Mouse (Mus musculus): ENCODE results near the gene Pard3.
"Not testable (repeated sequence)": the region's sequence is repeated elsewhere in the genome, so short reads cannot be mapped to it uniquely, and the experiment has no call there.

Pard3 gene

DNA sequence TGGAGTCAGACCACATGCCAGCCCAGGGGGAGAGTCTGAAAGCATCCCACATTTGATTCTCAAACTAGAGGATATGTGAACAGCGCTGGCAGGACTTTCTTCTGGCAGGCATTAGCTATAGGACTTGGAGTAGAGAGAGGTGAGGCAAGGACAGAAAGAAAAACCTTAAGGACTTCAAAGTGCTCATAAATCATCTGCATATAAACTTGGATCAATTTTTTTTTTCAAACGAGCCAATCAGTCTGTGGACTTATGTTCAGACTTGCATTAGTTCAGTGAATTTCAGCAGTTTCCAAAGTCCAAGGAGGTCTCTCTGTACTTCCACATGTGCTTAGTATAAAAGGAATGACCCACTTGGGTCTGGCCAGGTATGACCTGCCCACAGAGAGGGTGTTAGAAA, 72.5 kb downstream of the Pard3 start:
- DNase-seq (ENCODE audit: low read depth, low spot score) = no peak

DNA sequence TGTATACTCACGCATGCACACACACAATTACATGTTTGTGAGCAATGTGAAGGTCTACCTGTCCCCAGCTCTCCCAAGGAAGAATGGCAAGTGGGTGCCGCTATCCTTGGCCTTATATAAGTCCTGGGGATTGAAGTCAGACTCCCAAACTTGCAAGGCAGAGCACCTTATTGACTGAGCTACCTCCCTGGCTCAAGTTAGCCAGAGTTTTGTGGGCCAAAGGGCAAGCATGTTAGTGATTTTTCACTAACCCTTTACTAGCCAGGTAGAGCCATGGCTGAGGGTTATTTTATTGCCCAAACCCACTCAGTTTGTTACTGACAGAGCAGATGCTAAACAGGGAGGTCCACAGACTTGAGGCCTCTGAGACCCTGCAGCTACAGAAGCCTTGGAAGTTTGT, 73.1 kb downstream of the Pard3 start:
- DNase-seq (ENCODE audit: low read depth, low spot score) = no peak

DNA sequence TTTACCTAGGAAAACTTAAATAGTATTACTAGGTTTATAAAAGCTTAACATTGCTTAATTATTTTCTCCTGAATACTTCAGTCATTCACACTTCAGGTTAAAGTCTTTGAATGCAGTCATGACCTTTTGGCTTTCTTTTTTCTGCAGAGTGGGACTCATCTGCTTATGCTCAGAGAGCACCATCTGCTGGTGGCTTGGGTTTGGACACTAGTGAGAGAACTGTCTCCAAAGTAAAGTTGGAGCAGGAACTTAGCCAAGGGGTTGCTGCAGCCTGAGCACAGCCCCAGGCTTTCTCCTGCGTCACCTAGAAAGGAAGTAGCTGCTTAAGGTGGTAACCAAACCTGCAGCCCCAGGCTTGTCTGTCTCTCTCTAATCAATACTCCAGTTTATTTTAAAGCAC, 75.5 kb downstream of the Pard3 start:
- DNase-seq (ENCODE audit: low read depth, low spot score) = peak; percentile 85

DNA sequence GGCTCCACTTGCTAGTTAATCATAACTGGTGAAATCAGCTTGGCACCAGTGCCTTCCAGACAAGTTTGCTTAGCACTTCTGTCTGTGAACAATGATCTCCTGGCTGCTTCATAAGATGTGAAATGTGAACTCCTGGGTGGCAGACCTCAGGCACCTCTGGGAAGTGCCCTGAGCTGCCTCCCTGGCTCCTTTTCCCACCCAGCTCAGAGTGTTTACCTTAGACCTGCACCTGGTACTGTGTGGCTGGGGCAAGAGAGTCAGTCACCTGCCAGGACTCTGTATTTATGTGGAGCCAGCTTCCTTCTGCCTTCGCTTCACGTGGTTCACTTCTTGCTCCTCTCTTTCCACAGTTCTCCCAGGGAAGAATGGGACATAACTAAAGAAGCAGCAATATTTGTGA, 77.3 kb downstream of the Pard3 start:
- DNase-seq (ENCODE audit: low read depth, low spot score) = no peak

DNA sequence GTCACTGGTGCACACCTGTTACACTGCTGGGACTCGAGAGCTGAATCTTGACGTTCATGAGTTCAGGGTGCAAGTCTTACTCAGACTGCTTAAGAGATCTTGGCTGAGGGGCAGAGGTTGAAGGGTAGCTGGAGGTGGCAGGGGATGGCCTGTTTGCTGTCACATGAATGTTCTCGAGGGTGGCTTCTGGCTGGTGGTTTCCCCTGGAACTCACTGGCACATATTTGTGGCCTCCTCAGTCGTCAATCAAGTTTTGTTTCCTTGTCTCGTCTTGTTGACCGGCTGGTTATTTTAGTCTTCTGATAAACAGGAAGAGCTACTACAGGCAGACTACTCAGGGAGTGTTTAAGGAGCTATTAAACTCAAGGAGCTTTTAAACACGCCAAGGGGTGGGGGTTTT, 79.9 kb downstream of the Pard3 start:
- no peak for DNase-seq (ENCODE audit: low read depth, low spot score)

DNA sequence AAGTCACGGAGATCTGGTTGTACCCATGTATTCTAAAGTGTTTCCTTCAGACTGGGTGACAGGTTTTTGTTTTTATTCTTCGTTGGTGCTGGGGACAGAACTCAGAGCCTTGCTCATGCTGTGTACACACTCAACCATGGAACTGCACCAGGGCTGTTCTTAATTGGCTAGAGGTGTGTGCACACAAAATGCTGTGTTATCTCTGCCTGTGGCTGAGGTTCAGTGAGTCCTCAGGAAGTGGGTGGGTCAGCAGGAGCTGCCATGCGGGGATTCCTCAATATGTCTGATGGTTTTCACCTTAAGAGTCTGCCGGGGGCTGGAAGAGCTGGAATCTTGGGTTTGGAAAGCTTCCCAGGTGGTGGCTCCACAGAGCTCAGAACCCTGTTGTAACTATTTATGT, 80.9 kb downstream of the Pard3 start:
- no peak for DNase-seq (ENCODE audit: low read depth, low spot score)

DNA sequence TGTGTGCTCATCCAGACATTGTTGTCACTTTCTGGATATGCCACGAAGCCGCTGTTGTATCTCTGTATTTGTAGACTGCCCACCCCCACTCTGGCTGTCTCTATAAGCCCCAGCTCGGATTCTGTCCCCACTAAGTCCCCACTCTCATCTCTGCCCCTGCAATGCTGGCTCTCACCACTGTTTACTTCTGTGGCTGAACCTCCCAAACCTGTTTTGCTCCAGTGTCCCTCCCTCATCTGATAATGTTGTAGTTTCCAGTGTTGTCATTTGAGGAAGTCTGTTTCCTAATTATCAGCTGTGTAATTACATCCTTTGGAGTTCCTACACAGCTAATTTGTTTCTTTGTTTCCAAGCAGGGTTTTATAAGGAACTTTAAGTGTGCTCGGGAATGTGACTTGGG, 81.4 kb downstream of the Pard3 start:
- DNase-seq (ENCODE audit: low read depth, low spot score) = no peak

DNA sequence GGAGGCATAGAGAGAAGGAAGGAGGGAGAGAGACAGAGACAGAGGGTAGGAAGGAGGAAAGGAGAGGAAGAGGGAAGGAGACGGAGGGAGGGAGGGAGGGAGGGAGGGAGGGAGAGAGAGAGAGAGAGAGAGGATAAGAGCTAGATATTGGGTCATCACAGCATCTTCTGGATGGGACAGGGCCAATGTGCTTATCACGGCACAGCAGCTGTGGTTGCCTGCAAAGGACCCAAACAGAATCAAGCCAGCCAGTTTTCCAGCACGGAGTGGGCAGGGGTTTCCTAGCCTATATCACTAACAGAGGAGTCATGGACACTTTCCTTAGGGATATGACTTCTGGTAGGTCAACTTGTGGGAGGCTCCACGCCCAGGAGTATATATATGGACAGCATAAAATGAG, 82.4 kb downstream of the Pard3 start:
- no peak for DNase-seq (ENCODE audit: low read depth, low spot score)

DNA sequence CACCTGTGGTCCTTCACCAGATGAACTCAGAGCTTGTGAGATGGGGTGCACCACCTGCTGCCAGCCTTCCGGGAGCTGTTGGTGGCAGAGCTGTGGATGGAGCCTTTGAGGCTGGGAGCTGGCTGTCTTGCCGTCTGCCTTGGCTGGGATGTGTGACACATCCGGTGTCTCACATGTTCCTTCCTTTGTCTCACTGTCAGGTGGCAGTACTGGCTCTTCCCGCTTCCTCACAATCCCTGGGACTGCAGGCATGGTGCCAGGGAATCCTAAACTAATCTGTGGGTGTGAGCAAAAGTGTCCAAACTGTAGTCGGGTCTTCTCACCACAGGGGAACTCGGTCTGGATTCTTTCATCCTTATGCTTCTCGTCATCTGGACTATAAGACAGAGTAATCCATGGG, 85.1 kb downstream of the Pard3 start:
- DNase-seq (ENCODE audit: low read depth, low spot score) = no peak

DNA sequence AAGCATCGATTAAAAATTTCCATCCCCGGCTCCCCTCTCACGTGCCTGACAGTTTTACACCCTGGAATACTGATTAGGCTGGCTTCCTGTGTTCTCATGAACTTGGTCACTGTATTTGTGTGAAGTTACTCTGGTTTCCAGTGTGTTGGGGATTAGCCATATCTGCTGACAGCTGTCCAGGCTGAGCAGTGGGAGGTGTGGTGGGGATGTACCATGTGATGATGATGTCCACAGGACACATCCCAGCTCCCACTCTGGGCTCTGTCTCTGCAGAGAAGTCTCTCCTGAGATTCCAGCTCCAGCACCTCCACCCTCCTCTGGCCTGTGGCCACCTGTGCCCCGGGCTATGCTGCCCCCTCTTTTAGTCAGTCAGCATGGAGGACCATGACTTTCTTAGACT, 87.0 kb downstream of the Pard3 start:
- DNase-seq (ENCODE audit: low read depth, low spot score) = no peak

DNA sequence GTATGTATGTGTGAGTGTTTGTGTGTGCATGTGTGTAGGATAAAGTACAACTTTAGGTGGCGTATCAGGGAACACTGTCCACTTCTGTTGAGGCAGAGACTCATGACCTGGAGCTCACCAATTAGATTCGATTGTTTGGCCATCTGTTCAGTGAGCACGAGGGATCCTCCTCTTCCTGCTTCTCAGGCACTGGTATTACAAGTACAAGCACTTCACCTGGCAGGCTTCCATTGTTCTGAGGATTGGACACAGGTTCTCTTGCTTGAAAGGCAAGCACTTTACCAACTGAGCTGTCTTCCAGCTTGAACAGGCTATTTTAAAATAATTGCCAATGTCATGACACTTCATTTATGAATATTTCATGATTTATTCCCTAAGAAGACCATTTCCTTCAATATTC, 88.0 kb downstream of the Pard3 start:
- DNase-seq (ENCODE audit: low read depth, low spot score) = no peak

DNA sequence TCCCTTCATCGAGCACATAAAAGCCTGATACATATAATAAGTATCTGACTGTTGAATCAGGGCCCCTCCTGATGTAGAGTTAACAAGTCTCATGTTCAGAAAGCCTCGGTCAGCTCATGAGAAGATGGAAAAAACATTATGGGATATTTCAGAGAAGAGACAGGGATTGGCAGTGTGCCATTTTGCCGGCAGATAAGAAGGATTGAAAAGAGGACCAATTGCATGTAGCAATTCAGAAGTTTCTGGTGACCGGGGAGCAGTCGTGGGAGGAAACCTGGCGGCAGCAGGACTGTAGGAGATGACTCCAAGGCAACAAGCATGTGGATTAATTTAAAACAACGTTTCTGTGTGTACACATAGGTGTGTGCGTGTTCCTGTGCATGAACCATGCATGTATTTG, 93.4 kb downstream of the Pard3 start:
- DNase-seq (ENCODE audit: low read depth, low spot score) = no peak

DNA sequence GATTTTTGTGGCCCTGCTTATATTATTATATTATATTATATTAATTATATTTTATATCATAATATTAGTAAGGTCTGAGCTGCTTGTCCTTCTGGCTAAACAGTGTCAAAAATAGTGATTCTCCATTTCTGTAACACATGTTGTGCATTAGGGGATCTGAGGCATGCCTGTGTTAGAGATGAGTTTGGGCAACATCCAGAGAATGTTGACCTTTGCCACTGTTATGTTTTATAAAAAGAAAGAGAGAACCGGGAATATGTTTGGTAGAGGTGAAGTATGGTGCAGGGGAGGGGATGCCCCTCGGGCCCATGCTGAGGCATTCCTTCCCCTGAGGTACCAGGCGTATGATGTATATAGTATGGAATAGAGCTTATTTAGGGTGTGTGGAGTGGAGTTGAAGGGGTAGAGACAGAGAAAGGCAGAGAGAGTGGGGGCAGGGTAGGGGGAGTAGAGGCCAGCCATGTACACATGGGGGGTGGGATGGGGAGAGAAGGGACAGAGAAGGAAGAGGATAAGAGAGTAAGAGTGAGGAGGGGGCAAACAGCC, 95.8 kb downstream of the Pard3 start:
- DNase-seq (ENCODE audit: low read depth, low spot score) = no peak

DNA sequence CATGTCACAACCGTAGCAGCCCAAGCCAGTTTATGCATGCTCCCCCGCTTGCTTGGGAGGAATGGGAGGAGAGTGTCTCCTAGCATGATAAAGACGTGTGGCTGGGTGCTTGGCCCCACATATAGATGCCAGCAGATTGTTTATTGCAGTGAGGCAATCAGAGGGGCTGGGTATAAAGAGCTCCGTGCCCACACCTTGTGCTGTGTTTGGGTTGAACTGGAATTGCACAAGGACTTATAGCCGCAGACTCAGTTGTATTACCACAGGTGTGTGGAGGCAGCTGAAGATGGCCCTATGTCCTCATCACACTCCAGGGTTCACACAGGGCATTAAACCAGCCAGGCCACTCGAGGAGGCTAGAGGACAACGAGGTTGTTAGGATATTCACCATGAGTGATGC, 98.2 kb downstream of the Pard3 start:
- DNase-seq (ENCODE audit: low read depth, low spot score) = no peak

DNA sequence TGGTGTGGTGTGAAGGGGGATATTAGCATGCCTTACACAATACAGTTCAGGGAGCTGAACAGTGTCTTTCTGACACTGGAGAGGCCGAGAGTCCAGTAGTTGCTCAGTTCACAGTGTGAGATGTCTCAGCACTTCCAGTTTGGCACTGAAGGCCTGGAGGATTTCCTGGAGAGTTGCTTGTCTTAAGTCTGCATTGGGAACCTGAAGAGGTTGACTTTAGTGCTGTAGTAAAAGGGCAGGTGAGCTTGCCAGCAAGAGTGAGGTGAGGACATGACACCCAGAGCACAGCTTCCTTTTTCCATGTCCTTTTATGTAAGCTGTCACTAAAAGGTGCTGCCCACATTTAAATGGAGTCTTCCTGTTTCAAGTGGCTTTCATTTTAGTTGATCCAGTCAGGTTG, 99.1 kb downstream of the Pard3 start:
- DNase-seq (ENCODE audit: low read depth, low spot score) = no peak

DNA sequence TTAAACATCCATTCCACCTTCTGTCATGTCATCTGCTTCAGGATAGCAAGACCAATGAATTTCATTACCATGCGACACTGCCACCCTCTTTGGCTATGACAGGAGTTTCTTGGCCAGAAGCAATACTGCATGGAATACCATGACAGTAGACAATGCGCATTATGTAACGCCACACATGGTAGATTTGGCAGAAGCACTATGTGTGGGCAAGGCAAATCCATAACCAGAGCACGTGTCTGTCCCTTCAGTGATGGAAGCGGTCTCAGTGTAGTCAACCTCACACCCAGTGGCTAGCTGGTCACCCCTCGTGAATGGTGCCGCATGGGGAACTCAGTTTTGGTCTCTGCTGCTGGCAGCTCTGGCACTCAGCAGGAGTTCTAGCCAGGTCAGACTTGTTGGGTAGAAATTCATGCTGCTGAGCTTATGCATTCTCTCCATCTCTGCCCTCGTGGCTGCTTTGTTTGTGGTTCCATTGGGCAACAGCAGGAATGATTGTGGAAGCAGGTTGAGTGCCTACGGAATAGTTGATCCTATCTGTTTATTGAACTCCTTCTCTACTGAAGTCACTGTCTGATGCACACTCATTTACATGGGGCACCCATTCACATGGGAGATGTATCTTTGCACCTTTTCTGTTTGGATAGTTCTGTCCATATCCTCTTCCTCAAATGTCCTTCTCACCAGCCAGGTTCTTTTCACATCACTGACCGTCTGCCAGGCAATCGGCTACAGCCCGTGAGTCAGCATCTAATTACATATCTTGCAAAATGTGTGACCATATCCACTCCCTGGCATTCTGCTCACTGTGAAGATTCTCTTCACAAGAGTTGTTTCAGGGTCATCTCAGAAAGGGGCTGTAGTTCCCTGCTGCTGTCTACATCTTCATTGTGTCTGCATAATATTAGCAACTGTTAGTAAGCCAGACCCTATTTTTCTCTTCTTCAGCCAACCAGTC, 100.9 kb downstream of the Pard3 start:
- DNase-seq (ENCODE audit: low read depth, low spot score) = no peak

DNA sequence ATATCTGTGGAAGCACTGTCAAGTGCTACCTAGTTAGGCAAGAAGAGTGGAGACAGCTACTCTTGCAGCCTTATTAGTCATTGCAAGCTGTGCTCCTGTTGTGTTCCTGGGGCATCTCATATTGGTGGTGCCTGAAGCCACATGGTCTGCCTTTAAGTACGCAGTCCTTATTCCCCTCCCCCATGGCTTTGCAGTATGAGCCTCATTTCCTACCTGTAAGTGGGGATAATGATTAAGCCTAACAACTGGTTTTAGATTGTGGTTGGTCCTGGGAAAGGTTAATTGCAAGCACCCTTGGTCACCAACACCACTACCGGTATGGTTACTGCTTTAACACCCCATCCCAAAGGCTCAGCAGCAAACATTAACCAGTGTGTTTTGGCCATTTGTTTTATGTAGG, 104.8 kb downstream of the Pard3 start:
- no peak for DNase-seq (ENCODE audit: low read depth, low spot score)

DNA sequence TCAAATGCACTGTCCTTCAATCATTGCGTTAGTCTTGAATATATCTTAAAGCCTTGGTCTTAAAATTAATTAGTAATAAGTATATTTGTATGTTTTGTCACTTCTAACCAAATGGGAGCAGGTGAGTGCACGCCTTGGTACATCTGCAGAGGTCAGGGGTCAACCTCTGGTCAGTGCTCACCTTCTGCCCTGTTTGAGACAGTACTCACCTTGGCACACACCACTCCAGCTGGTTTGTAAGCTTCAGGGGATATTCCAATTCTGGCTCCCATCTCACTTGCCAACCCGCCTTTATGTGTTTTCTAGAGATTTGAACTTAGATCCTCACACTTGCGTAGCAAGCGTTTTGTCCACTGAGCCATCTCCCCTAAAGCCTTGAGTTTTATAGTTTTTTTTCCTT, 105.7 kb downstream of the Pard3 start:
- DNase-seq (ENCODE audit: low read depth, low spot score) = no peak

DNA sequence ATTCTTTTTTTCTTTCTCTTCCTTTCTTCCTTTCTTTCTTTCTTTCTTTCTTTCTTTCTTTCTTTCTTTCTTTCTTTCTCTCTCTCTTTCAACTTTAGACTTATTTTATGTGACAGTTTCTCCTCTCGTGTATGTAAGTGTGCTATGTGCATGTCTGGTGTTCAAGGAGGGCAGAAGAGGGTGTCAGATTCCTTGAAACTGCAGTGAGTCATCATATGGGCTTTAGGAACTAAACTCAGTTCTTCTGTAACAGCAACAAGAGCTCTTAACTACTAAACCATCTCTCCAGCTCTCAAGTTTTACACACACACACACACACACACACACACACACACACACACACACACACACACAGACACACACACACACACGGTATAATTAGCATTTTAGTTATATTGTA, 106.7 kb downstream of the Pard3 start:
- DNase-seq (ENCODE audit: low read depth, low spot score) = not testable (repeated sequence)

DNA sequence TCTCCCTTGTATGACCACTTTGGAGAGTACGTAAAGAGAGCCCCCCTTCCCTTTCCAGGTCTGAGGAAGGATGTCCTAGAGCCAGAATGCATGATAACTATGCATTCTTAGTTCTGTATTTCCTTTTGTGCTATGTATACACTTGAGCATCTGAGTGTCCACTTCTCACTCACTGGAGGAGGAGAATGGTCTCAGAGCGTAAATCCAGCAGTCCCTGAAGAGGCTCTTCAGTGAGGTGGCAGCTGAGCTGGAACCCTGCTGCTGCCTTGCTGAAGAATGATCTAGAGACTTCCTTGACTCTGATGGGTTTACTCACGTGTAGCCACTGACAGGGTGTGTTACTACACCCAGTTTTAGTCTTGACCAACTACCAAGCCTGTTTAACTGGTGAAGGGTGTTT, 107.2 kb downstream of the Pard3 start:
- no peak for DNase-seq (ENCODE audit: low read depth, low spot score)

DNA sequence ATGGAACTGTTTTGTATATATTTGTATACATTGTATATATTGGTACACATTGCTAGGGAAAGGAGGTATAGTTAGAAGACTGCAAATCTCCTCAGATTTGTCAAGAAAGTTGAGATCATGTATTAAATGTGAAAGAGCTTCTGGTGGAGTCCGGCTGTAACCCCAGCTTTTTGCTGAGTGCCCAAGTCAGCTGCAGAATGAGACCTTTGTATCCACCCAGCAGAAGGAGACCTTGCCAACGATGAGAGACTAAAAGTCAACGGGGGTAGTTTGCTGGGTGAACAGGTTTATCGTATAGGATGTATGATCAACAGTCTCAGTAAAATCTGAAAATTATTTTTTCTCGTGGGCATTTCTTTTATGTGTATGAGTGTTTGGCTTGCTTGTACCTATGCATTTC, 109.8 kb downstream of the Pard3 start:
- DNase-seq (ENCODE audit: low read depth, low spot score) = no peak

DNA sequence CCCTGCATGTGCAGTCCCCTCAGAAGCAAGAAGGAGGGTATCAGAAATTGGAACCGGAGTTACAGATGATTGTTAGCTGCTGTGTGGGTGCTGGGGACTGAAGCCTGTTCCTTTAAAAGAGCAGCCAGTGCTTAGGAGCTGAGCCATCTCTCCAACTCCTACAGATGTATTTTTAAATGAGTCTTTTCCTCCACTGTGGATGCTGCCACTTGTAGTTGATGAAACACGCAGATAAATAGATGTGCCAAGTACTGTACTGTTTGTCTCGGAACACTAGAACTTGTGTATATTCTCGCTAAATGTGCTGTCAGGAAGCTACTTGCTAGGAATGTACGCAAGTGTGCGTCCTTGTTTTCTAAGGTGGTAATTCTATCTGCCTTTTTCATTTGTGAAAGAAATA, 110.7 kb downstream of the Pard3 start:
- no peak for DNase-seq (ENCODE audit: low read depth, low spot score)

DNA sequence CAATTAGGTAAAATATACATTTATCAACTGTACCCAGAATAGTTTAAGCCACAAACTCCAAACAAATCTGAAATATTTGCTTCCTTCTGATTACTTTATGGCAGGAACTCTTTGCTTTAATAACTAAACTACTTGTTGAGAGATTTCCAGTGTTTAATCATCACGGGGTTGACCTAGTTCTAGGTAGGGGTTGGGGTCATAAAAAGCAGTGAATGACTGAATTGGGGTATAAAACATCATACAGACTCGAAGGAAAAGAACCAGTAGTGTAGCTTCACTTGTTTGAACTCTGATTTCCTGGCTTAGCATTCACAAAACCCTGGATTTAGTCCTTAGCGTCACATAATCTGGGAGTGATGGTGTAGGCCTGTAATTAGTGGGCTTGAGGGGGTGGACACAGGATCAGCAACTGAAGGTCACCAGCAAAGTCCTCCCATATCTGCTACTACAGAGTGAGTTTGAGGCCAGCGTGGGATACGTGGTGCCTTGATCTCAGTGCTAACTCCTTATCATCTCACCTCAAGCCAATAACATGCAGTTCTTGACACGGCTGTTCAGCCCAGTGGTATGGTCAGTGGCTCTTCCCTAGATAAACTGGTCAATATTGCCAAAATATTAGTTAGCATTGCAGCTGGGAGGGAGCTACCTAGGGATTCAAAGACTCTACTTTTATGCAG, 111.6 kb downstream of the Pard3 start:
- DNase-seq (ENCODE audit: low read depth, low spot score) = no peak

Measured in ES-CJ7 (cell line).